Mouse (Mus musculus) testis, adult 2 months (tissue): ENCODE results near the gene Kirrel2. TPM values are rescaled to one million over a fixed set of nuclear protein-coding genes. Genes with fewer than 3 reads are reported as not detected.
"Not testable (repeated sequence)": the region's sequence is repeated elsewhere in the genome, so short reads cannot be mapped to it uniquely, and the experiment has no call there.

ENCODE experiments used
- H3K27ac ChIP-seq: fragments of 200-500 bp; 2 replicates; pipeline ENCODE4 v1.5.1; 2012; ENCODE audit warnings: low read depth, low read length; ENCODE audit not compliant: control insufficient read depth, insufficient read depth
- H3K27me3 ChIP-seq: fragments of 200-500 bp; 2 replicates; pipeline ENCODE4 v1.6.1; 2012; ENCODE audit warnings: mild to moderate bottlenecking, low read length, moderate library complexity; ENCODE audit not compliant: control insufficient read depth, insufficient read depth
- H3K36me3 ChIP-seq: fragments of 200-500 bp; 2 replicates; pipeline ENCODE4 v1.6.1; 2012; ENCODE audit warnings: mild to moderate bottlenecking, low read length; ENCODE audit not compliant: control insufficient read depth, insufficient read depth
- H3K4me1 ChIP-seq: fragments of 200-500 bp; 2 replicates; pipeline ENCODE4 v1.6.1; 2012; ENCODE audit warnings: low read length; ENCODE audit not compliant: control insufficient read depth, insufficient read depth
- H3K4me3 ChIP-seq: fragments of 200-500 bp; 2 replicates; pipeline ENCODE4 v1.5.1; 2012; ENCODE audit warnings: low read depth, mild to moderate bottlenecking, low read length, moderate library complexity, mixed read lengths; ENCODE audit not compliant: control insufficient read depth
- CTCF ChIP-seq: fragments of 200-500 bp; IDR thresholded peaks from 2 replicates; pipeline ENCODE4 v1.5.1; 2012; ENCODE audit warnings: low read depth, mild to moderate bottlenecking, inconsistent platforms, low read length, moderate library complexity; ENCODE audit not compliant: control insufficient read depth, insufficient read depth, insufficient replicate concordance
- POLR2A ChIP-seq: fragments of 200-500 bp; IDR thresholded peaks from 2 replicates; pipeline ENCODE4 v1.6.1; 2012; ENCODE audit warnings: low read depth, mild to moderate bottlenecking, inconsistent platforms, low read length, moderate library complexity; ENCODE audit not compliant: control insufficient read depth
- polyA plus RNA-seq: library from polyadenylated mRNA; depleted of rRNA; stranded (reverse); fragments of >200 nt; gene quantifications from 2 replicates; pipeline ENCODE4 v1.2.3, GENCODE M21; 2012

Gene Kirrel2
- polyA plus RNA-seq, 1 experiment = 0.31 TPM

DNA sequence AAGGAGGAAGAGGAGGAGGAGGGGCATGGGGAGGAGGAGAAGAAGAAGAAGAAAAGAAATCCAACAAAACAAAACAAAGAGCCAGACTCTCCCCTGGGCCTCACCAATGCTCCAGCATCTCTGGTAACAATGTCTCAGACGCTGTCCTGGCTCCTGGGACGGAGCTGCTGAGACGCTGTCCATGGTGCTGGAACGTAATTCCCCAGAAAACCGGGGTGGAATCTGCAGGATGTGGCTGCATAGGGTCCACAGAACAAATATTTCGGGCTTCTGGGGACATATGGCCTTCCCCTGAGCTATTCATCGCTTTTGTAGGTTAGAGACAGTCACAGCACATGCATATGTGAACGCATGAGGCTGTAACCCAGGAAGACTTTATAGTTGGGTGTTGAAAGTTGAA lies 26.8 kb upstream of the Kirrel2 start:
- no peak for TF ChIP-seq CTCF
- no peak for TF ChIP-seq POLR2A
- Histone ChIP-seq H3K27me3 (no peaks in the 10 kb centered on the region), H3K4me3 (no peak overlapping the region), H3K4me1 (no peaks in the 10 kb centered on the region), H3K27ac (no peak overlapping the region), H3K36me3 (no peaks in the 10 kb centered on the region)

GRCm38 (mm10) chr7:30477415-30478381 lies 20.2 kb upstream of the Kirrel2 start:
- H3K27ac ChIP-seq = no peak overlapping the region
- H3K4me3 ChIP-seq = no peak overlapping the region
- TF ChIP-seq CTCF = no peak
- H3K27me3 ChIP-seq = no peaks in the 10 kb centered on the region
- no peaks in the 10 kb centered on the region for H3K36me3 ChIP-seq
- peaks cover 12% of the 10 kb centered on the region for H3K4me1 ChIP-seq

DNA sequence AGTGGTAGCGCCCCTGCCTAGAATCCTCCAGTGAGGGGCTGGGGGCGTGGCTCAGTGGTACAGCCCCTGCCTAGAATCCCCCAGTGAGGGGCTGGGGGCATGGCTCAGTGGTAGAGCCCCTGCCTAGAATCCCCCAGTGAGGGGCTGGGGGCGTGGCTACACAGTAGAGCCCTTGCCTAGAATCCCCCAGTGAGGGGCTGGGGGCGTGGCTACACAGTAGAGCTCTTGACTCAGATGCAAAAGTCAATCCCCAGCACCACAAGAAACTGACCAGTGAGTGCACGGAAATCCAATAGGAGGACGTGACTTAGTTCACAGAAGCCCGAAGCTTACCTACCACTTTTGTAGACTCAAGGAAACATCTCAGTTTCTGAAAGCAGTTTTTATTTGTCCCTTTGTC lies 18.6 kb upstream of the Kirrel2 start:
- not testable (repeated sequence) for H3K4me3 ChIP-seq, H3K27me3 ChIP-seq, H3K36me3 ChIP-seq, H3K27ac ChIP-seq
- H3K4me1 ChIP-seq = peaks cover 12% of the 10 kb centered on the region

GRCm38 (mm10) chr7:30474999-30475398 lies 17.5 kb upstream of the Kirrel2 start:
- TF ChIP-seq POLR2A (no peak), CTCF (no peak)
- H3K4me3 ChIP-seq = no peak overlapping the region
- no peaks in the 10 kb centered on the region for H3K36me3 ChIP-seq

GRCm38 (mm10) chr7:30472411-30472810 lies 14.9 kb upstream of the Kirrel2 start:
- H3K27me3 ChIP-seq = no peaks in the 10 kb centered on the region

More at GRCm38 (mm10) chr7:30474999-30475398, 17.5 kb upstream of the Kirrel2 start:
- H3K4me1 ChIP-seq = peaks cover 12% of the 10 kb centered on the region
- H3K27me3 ChIP-seq = no peaks in the 10 kb centered on the region
- H3K27ac ChIP-seq = no peak overlapping the region

GRCm38 (mm10) chr7:30464816-30465300 lies 7.4 kb upstream of the Kirrel2 start:
- peaks cover 3% of the 10 kb centered on the region for H3K4me1 ChIP-seq

More at GRCm38 (mm10) chr7:30472411-30472810, 14.9 kb upstream of the Kirrel2 start:
- Histone ChIP-seq H3K4me3 (no peak overlapping the region), H3K27ac (no peak overlapping the region), H3K4me1 (peaks cover 6% of the 10 kb centered on the region), H3K36me3 (no peaks in the 10 kb centered on the region)
- no peak for TF ChIP-seq POLR2A
- TF ChIP-seq CTCF = peak; percentile 83; the same call in 1 of the 2 replicates

DNA sequence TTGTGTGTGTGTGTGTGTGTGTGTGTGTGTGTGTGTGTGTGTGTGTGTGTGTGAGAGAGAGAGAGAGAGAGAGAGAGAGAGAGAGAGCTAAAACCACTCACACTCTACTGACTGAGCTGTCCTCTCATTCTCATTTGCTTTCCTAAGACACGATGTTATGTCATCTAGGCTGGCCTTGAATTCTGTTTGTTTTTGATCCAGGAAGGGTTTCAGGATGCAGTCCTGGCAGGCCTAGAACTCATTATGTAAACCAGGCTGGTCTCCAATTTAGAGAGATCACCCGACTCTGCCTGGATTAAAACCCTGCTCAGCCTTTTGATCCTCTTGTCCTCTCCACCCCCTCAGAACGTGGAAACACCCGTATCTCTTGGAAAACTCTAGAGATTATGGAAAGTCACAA lies 6.5 kb upstream of the Kirrel2 start:
- Histone ChIP-seq H3K4me3 (no peak overlapping the region), H3K27ac (no peak overlapping the region), H3K27me3 (no peaks in the 10 kb centered on the region; the same call in 1 of the 2 replicates), H3K36me3 (no peaks in the 10 kb centered on the region), H3K4me1 (peaks cover 3% of the 10 kb centered on the region)
- no peak for TF ChIP-seq POLR2A
- TF ChIP-seq CTCF = no peak

More at GRCm38 (mm10) chr7:30464816-30465300, 7.4 kb upstream of the Kirrel2 start:
- H3K27me3 ChIP-seq = no peaks in the 10 kb centered on the region; the same call in 1 of the 2 replicates
- no peak overlapping the region for H3K4me3 ChIP-seq
- H3K36me3 ChIP-seq = no peaks in the 10 kb centered on the region
- TF ChIP-seq POLR2A (no peak), CTCF (no peak)
- H3K27ac ChIP-seq = no peak overlapping the region

DNA sequence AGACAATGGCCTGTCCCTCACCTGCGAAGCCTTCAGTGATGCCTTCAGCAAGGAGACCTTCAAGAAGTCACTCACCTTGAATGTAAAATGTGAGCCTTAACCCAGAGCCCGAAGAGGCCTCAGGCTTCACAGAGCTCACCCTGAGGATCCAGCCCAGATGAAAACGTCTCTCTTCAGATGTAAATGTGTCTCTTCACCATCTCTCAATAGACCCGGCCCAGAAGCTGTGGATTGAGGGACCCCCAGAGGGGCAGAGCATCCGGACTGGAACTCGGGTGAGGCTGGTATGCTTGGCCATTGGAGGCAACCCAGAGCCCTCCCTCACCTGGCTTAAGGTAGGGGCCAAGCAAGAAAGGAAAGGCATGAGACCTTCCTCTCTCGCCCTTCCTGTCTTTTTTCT lies 6.1 kb upstream of the Kirrel2 start:
- no peaks in the 10 kb centered on the region; the same call in 1 of the 2 replicates for H3K27me3 ChIP-seq
- TF ChIP-seq POLR2A = no peak
- no peak for TF ChIP-seq CTCF
- H3K27ac ChIP-seq = no peak overlapping the region
- H3K36me3 ChIP-seq = no peaks in the 10 kb centered on the region
- H3K4me1 ChIP-seq = peaks cover 3% of the 10 kb centered on the region
- no peak overlapping the region for H3K4me3 ChIP-seq
